Mouse (Mus musculus) lung, postnatal 0 days (tissue): ENCODE data around the gene Elob.

Experiments used
- CTCF ChIP-seq: IDR thresholded peaks from 2 replicates; pipeline ENCODE4 v1.5.1; 2016; ENCODE audit warnings: antibody characterized with exemption, mild to moderate bottlenecking
- EP300 ChIP-seq: IDR thresholded peaks from 2 replicates; pipeline ENCODE4 v1.6.1; 2016; ENCODE audit warnings: antibody characterized with exemption, mild to moderate bottlenecking, control low read depth

GRCm38 (mm10) chr17:23778447-23778846 is 50.5 kb downstream of the Elob start:
- TF ChIP-seq CTCF (no peak), EP300 (peak; percentile 65)
